Mouse (Mus musculus): Measurements from ENCODE around the gene Fars2.

Fars2 gene

DNA sequence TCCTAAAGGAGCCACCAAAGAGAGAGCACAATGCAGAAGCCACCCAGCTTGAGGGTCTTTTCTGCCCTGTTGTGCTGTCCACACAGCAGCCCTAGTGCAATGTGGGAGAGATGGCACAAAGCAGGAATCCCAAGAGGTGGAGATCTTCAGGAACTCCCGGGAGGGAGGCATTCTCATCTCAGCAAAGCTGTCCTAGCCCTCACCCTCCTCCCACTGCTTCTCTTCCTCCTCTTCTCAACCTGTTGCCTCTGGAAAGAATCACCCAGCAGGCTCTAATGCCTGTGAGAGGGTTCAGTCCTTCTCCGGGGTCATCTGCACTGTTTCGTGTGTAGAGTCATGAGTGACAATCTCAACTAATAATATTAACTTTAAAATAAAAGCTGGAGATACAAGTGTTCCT, 386.3 kb downstream of the Fars2 start:
- DNase-seq (ENCODE audit: extremely low spot score, low read depth, low spot score): no peak

GRCm38 (mm10) chr13:36503991-36504390, 386.8 kb downstream of the Fars2 start:
- no peak for DNase-seq (ENCODE audit: extremely low spot score, low read depth, low spot score)

DNA sequence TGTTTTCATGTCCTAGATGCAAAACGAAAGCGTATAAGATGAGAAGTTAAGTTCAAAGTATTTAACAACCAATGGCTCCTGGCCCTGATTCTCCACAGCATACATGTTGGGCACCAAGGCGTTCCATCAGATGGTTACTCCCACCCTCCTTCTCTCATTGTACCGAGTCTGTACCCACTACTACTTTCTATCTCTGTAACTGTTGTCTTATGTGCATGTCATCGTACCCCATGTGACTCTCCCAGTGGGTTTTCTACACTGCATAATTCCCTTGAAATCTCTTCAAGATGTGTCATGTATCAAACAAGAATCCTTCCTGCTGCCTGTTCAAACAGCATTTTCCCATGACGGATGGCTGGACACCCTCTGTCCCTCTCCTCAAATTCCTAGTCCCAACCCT, 388.5 kb downstream of the Fars2 start:
- no peak for DNase-seq (ENCODE audit: extremely low spot score, low read depth, low spot score)

DNA sequence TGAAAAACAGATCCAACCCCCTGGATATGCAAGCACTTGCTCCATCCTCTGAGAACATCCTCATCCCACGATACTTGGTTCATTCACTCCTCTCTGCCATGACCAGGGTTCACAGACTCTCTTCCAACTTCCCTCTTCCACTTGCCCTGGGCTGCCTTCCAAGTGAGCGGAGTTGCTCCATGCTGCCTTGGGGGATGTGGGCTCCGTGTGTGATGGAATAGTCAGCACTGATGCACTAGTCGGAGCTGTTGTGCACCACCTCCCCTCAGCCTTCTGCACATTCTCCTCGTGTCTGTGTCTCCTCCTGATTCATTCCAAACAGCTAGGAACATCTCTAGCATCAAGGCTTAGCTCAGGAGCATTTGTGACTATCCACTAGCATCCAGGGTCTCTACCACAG, 389.1 kb downstream of the Fars2 start:
- DNase-seq (ENCODE audit: extremely low spot score, low read depth, low spot score): no peak

GRCm38 (mm10) chr13:36510161-36510560, 392.9 kb downstream of the Fars2 start:
- no peak for DNase-seq (ENCODE audit: extremely low spot score, low read depth, low spot score)

DNA sequence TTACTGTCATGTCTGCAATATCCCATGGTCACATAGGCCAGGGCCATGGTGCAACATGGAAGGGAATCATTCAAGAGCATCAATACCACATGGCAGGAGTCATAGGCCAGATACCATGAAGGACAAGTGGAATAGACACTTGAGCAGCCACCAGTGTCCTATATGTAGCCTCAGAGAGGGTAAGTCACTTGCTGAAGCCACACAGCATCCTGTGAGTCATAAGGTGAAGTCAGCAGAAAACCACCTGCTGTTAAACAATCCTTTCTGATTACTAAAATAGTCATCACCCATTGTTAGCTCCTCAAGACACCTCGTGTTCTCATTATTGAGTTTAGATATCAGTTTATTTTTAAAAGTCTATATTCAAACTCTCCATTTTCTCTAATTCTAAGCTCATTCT, 395.9 kb downstream of the Fars2 start:
- DNase-seq (ENCODE audit: extremely low spot score, low read depth, low spot score): no peak

DNA sequence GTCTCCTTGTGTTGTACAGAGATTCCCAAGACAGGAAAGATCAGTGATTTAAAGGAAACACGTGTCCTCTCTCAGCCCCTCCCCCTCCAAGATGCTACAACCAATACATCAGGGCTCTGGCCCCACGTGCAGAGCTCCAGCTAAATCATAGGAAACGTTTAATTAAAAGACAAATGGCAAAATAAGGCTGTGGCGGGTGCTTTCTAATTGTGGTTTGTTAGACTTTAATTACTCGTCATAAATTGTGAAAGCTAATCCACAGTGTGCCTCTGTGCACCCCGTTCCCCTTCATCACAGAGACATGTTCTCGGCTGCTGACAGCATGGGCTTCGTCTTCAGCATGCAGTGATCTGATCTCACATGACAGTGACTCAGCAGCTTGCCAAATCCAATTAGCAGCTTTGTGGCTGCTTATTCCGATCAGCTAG, 400.9 kb downstream of the Fars2 start:
- DNase-seq (ENCODE audit: extremely low spot score, low read depth, low spot score): no peak

GRCm38 (mm10) chr13:36527761-36528160, 410.5 kb downstream of the Fars2 start:
- no peak for DNase-seq (ENCODE audit: extremely low spot score, low read depth, low spot score)

- no peak for DNase-seq (ENCODE audit: extremely low spot score, low read depth, low spot score)
Observed at GRCm38 (mm10) chr13:36528223-36528895, 411.1 kb downstream of the Fars2 start.

DNA sequence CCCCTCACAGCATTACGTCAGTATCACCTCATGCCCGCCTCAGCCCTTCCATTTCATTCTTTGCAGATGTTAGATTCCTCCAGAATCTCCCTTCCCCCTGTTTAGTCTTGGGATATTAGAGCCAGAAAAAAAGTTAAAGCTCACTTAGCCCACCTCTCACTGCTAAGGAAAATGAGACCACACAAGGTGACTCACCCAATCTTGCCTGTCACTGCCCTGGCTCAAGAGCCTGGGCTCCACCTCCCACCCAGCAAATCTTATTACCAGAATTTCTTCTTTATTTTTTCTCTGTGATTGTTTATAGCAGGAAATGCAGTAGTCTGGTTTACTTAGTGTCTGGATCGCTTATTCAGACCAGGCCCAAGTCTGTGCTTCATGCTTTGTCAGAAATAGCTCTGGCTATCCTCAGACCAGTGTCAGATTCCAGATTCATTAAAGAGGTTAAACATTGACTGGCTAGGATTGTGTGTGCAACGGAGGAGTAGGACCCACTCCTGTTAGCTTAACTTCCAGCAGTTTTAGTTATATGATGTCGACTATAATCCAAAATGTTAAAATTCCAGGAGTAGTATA, 412.3 kb downstream of the Fars2 start:
- peak; percentile 24 for DNase-seq (ENCODE audit: extremely low spot score, low read depth, low spot score)

DNA sequence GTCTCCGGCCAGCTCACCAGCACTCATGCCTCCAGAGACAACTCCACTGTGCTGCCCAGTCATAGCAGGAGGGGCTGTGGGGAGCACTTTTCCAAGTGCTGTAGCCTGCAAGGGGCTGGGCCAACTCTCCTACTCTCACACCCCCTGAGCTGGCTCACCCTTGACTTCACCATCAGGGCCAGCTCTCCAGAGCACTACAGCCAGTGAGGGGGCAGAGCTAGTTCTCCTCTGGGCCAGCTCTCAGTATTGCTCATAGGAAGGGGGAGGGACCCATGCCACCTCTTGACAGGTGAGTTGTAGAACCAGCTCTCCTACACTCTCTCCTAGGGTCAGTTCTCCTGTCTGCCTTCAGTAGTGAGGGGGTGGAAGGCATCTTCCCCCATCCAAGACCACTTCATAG, 413.6 kb downstream of the Fars2 start:
- no peak for DNase-seq (ENCODE audit: extremely low spot score, low read depth, low spot score)

GRCm38 (mm10) chr13:36531893-36532292, 414.7 kb downstream of the Fars2 start:
- DNase-seq (ENCODE audit: extremely low spot score, low read depth, low spot score): no peak

- no peak for DNase-seq (ENCODE audit: extremely low spot score, low read depth, low spot score)
Observed at GRCm38 (mm10) chr13:36533071-36533470, 415.9 kb downstream of the Fars2 start.

DNA sequence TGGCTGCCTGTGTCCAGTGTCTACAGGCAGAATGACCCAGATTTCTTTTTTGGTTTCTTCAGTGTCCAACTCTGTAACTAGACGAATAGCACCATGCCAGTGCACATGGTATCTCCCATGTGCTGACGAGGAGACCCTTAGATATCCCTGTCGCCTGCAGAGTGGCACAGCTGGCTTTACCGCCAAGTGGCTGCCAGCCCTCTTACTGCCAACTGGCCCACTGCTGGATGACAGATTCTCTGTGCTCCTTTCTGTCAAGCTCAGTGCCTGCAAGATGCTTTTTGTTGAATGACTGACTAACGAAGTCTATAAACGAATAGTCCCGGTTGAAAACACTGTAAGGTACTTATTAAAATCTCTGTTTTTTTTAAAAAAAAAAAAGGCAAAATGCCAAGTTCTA, 416.3 kb downstream of the Fars2 start:
- no peak for DNase-seq (ENCODE audit: extremely low spot score, low read depth, low spot score)

DNA sequence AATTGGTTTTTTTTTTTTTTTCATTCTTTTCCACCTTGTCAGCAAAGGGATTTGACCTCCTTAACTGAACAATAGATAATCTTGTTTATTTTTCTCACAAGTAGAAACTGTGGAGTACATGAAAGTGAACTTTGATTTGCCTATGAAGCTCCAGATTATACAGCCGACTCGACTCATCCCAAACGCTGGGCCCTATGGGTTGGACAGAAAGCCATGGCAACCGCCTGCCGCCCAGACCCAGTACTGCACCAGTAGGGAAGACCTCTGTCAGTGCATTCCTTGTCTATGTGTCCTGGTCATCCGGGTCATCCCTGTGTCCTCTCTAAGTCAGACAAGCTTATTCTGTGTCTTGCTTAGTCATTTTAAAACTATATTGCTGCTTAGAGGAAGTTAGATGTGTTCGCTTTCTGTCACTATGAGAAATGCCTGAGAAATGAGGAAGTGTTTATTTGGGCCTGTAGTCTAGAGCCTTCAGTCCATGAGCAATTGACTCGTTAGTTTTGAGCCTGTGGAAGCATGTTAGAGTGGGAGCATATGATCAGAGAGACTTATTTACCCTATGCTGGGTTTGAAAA, 416.8 kb downstream of the Fars2 start:
- no peak for DNase-seq (ENCODE audit: extremely low spot score, low read depth, low spot score)

DNA sequence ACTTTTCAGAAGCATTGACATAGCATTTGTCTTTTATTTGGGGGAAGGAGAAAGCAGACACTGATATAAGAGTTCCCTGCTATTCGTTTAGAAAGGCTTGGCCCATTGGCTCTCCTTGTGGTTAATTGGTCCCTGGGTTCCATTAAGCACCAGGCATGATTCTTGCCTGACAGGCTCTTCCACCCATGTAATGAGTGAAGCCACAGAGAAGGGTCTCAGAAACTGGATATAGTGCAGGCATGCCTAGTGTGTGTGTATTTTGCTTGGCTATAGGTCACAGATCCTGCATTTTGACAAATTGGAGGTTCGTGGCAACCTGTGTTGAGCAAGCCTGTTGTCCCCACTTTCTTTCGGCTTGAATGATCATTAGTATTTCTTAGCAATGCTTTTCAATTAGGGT, 420.4 kb downstream of the Fars2 start:
- no peak for DNase-seq (ENCODE audit: extremely low spot score, low read depth, low spot score)

- DNase-seq (ENCODE audit: extremely low spot score, low read depth, low spot score): no peak
Observed at GRCm38 (mm10) chr13:36538385-36538784, 421.2 kb downstream of the Fars2 start.

- DNase-seq (ENCODE audit: extremely low spot score, low read depth, low spot score): no peak
Observed at GRCm38 (mm10) chr13:36540231-36540630, 423.0 kb downstream of the Fars2 start.

DNA sequence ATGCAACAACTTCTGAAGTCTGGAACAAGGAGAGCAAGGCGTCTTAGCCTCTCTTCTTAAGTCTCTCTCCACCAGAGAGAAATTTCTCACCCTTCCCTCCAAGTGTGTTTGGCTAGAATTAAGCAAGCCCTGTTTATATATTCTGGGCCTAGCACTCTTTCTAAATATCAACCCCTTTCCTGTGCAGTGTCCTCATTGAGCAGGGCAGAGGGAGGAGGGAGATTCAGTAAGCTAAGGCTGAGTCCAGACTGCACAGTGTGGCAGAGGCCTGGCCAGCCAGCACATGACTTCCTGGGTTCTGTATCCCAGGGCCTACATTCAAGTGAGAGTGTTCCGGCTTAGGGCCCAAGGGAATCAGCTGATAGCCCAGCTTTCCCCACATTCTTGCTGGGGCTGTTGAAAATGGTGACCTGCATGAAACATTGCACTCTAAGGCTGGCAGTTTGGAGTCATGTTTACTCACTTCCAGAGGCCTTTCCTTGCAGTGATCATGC, 424.1 kb downstream of the Fars2 start:
- no peak for DNase-seq (ENCODE audit: extremely low spot score, low read depth, low spot score)

DNA sequence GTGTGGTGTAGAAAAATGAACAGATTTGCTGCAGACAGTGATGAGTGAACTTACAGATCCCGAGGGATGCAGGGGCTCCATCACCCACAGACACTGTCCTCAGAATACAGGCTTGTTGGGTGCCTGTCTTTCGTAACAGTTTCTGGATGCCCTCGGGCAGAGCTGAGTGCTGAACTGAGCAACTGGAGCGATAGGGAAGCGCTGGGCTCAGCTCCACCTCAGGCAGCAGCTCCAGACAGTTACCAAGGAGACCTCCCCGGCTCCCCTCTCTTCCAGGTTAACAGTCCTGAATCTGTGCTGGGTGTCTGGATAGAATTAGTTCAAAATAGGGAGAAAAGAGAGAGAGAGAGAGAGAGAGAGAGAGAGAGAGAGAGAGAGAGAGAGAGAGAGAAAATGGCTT, 433.5 kb downstream of the Fars2 start:
- DNase-seq (ENCODE audit: extremely low spot score, low read depth, low spot score): no peak

GRCm38 (mm10) chr13:36552522-36553246, 435.5 kb downstream of the Fars2 start:
- no peak for DNase-seq (ENCODE audit: extremely low spot score, low read depth, low spot score)

DNA sequence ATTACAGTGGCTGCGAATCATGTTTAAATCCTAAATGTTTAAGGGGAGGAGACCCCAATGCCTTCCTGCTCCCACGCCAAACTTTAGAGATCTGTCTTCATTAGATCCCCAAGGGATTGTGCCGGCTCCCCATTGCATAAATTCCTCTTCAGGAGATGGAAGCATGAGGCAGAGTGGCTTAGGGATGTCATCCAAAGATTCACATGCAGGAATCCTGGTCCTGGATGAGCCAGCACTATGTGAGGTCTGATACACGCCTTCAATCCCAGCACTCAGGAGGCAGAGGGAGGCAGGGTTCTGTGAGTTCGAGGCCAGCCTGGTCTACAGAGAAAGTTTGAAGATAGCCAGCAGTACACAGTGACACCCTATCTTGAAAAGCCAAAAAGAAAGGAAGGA, 436.0 kb downstream of the Fars2 start:
- no peak for DNase-seq (ENCODE audit: extremely low spot score, low read depth, low spot score)

Data from hindlimb bud, embryonic 11.5 days (tissue).